Mouse (Mus musculus) hindbrain, embryonic 14.5 days (tissue): ENCODE data around the gene Nln. TPM values are rescaled to one million over a fixed set of nuclear protein-coding genes. Genes with fewer than 3 reads are reported as not detected.

Experiments
- ATAC-seq: fragments of 200-750 bp; cut with Nextera tagmentation; 2 replicates; pipeline ENCODE4 v1.8.0; 2017; ENCODE audit warnings: moderate number of reproducible peaks, mild to moderate bottlenecking, moderate TSS enrichment, moderate library complexity; ENCODE audit not compliant: low FRiP score
- DNase-seq: peaks from one replicate; pipeline ENCODE4 v3.0.0-alpha.2; 2015; ENCODE audit warnings: low spot score
- H3K27ac ChIP-seq: fragments of 300-500 bp; sonication (generic); 2 replicates; pipeline ENCODE4 v1.5.1; 2014; ENCODE audit warnings: mild to moderate bottlenecking, moderate library complexity
- H3K27me3 ChIP-seq: fragments of 300-500 bp; sonication (generic); 2 replicates; pipeline ENCODE4 v1.6.1; 2014; ENCODE audit warnings: mild to moderate bottlenecking, low read length, mixed read lengths; ENCODE audit not compliant: control insufficient read depth, insufficient read depth
- H3K36me3 ChIP-seq: fragments of 300-500 bp; sonication (generic); replicated peaks from 2 replicates; pipeline ENCODE4 v1.6.1; 2014; ENCODE audit not compliant: control insufficient read depth, insufficient read depth
- H3K4me1 ChIP-seq: fragments of 300-500 bp; sonication (generic); replicated peaks from 2 replicates; pipeline ENCODE4 v1.6.1; 2014; ENCODE audit warnings: antibody characterized with exemption, low read length, mixed read lengths; ENCODE audit not compliant: control insufficient read depth, insufficient read depth
- H3K4me2 ChIP-seq: fragments of 300-500 bp; sonication (generic); replicated peaks from 2 replicates; pipeline ENCODE4 v1.6.1; 2014; ENCODE audit warnings: mild to moderate bottlenecking, moderate library complexity
- H3K4me3 ChIP-seq: fragments of 300-500 bp; sonication (generic); replicated peaks from 2 replicates; pipeline ENCODE4 v1.5.1; 2014; ENCODE audit warnings: mild to moderate bottlenecking, low read length
- H3K9ac ChIP-seq: fragments of 300-500 bp; sonication (generic); 2 replicates; pipeline ENCODE4 v1.6.1; 2014
- H3K9me3 ChIP-seq: fragments of 300-500 bp; sonication (generic); 2 replicates; pipeline ENCODE4 v1.6.1; 2016; ENCODE audit warnings: low read length; ENCODE audit not compliant: control insufficient read depth
- WGBS: fragments of 180-500 bp; shearing (Covaris S2); extraction: QIAGEN DNeasy Blood & Tissue Kit; methylation state at CpG from one replicate; pipeline ENCODE4 v1.1.7; 2014; 5-methylcytosine and 5-hydroxymethylcytosine counted together
- polyA plus RNA-seq: library from polyadenylated mRNA; unstranded; fragments of >200 nt; fragmentation: Nextera tagmentation; extraction: Ambion mirVana; gene quantifications from 2 replicates; pipeline ENCODE4 v1.2.1, GENCODE M21; 2014

Gene Nln
- polyA plus RNA-seq, 1 experiment from 2014 or later = 69.5 TPM

GRCm38 (mm10) chr13:104039861-104040260, 69.6 kb downstream of the Nln start:
- no peaks in the 10 kb centered on the region for H3K9me3 ChIP-seq
- H3K4me2 ChIP-seq = no peak overlapping the region
- DNase-seq = no peak
- H3K27me3 ChIP-seq = no peaks in the 10 kb centered on the region
- no peak overlapping the region for H3K9ac ChIP-seq
- H3K4me1 ChIP-seq = peaks cover 3% of the 10 kb centered on the region; the same call in 1 of the 2 replicates
- ATAC-seq = no peak
- no peak overlapping the region for H3K27ac ChIP-seq
- H3K4me3 ChIP-seq = no peak overlapping the region
- WGBS = 61% methylated on average over 4 of the region's 4 CpGs
- peaks cover 24% of the 10 kb centered on the region for H3K36me3 ChIP-seq

GRCm38 (mm10) chr13:104038891-104039290, 70.5 kb downstream of the Nln start:
- WGBS = 96% methylated on average over 7 of the region's 7 CpGs
- H3K9ac ChIP-seq = no peak overlapping the region

GRCm38 (mm10) chr13:104038358-104038757, 71.1 kb downstream of the Nln start:
- DNase-seq (no peak), ATAC-seq (peak; percentile 49; the same call in 1 of the 2 replicates)
- H3K4me1 ChIP-seq = peaks cover 3% of the 10 kb centered on the region; the same call in 1 of the 2 replicates
- H3K4me2 ChIP-seq = no peak overlapping the region
- no peaks in the 10 kb centered on the region for H3K27me3 ChIP-seq
- no peak overlapping the region for H3K4me3 ChIP-seq
- no peak overlapping the region for H3K9ac ChIP-seq
- H3K36me3 ChIP-seq = peaks cover 29% of the 10 kb centered on the region
- no peak overlapping the region for H3K27ac ChIP-seq
- H3K9me3 ChIP-seq = no peaks in the 10 kb centered on the region
- 55% methylated on average over 7 of the region's 7 CpGs for WGBS

More at GRCm38 (mm10) chr13:104038891-104039290, 70.5 kb downstream of the Nln start:
- H3K27me3 ChIP-seq = no peaks in the 10 kb centered on the region
- H3K4me1 ChIP-seq = peaks cover 3% of the 10 kb centered on the region; the same call in 1 of the 2 replicates
- no peak overlapping the region for H3K27ac ChIP-seq
- no peak overlapping the region for H3K4me2 ChIP-seq
- no peak overlapping the region for H3K4me3 ChIP-seq
- peaks cover 28% of the 10 kb centered on the region for H3K36me3 ChIP-seq
- no peaks in the 10 kb centered on the region for H3K9me3 ChIP-seq
- no peak for DNase-seq
- ATAC-seq = no peak

GRCm38 (mm10) chr13:104037531-104038290, 71.7 kb downstream of the Nln start:
- H3K36me3 ChIP-seq = peaks cover 32% of the 10 kb centered on the region
- no peak overlapping the region for H3K4me2 ChIP-seq
- no peaks in the 10 kb centered on the region for H3K9me3 ChIP-seq
- H3K27ac ChIP-seq = no peak overlapping the region
- no peaks in the 10 kb centered on the region for H3K27me3 ChIP-seq
- H3K9ac ChIP-seq = no peak overlapping the region
- ATAC-seq = no peak
- peaks cover 3% of the 10 kb centered on the region; the same call in 1 of the 2 replicates for H3K4me1 ChIP-seq
- WGBS = 71% methylated on average over 9 of the region's 9 CpGs
- H3K4me3 ChIP-seq = no peak overlapping the region
- no peak for DNase-seq

- Histone ChIP-seq H3K27me3 (no peaks in the 10 kb centered on the region), H3K4me3 (no peak overlapping the region), H3K36me3 (peaks cover 32% of the 10 kb centered on the region), H3K9ac (no peak overlapping the region), H3K4me1 (peaks cover 6% of the 10 kb centered on the region; the same call in 1 of the 2 replicates), H3K4me2 (no peak overlapping the region), H3K27ac (no peak overlapping the region), H3K9me3 (no peaks in the 10 kb centered on the region)
- ATAC-seq = peak; percentile 32; the same call in 1 of the 2 replicates
- peak; percentile 38 for DNase-seq
- 77% methylated on average over 23 of the region's 23 CpGs for WGBS
Measured at GRCm38 (mm10) chr13:104036494-104037290, 72.7 kb downstream of the Nln start.

GRCm38 (mm10) chr13:104035651-104036050, 73.8 kb downstream of the Nln start:
- Histone ChIP-seq H3K9me3 (no peaks in the 10 kb centered on the region), H3K4me3 (no peak overlapping the region), H3K4me2 (no peak overlapping the region), H3K36me3 (peaks cover 42% of the 10 kb centered on the region), H3K27ac (no peak overlapping the region), H3K27me3 (no peaks in the 10 kb centered on the region), H3K9ac (no peak overlapping the region), H3K4me1 (peaks cover 6% of the 10 kb centered on the region; the same call in 1 of the 2 replicates)
- DNase-seq = no peak
- WGBS = 84% methylated on average over 2 of the region's 2 CpGs
- ATAC-seq = no peak

GRCm38 (mm10) chr13:104034854-104035253, 74.6 kb downstream of the Nln start:
- Histone ChIP-seq H3K36me3 (peaks cover 42% of the 10 kb centered on the region), H3K27ac (no peak overlapping the region), H3K27me3 (no peaks in the 10 kb centered on the region), H3K4me3 (no peak overlapping the region), H3K9ac (no peak overlapping the region), H3K4me1 (peaks cover 6% of the 10 kb centered on the region; the same call in 1 of the 2 replicates), H3K9me3 (no peaks in the 10 kb centered on the region), H3K4me2 (no peak overlapping the region)
- ATAC-seq = no peak
- 58% methylated on average over 6 of the region's 6 CpGs for WGBS
- peak; percentile 36 for DNase-seq

- Histone ChIP-seq H3K4me3 (no peak overlapping the region), H3K27me3 (no peaks in the 10 kb centered on the region), H3K27ac (no peak overlapping the region), H3K4me1 (0 out of 2 replicates have a peak, but pooled peaks cover 6% of the 10 kb centered on the region), H3K36me3 (peaks cover 42% of the 10 kb centered on the region), H3K9me3 (no peaks in the 10 kb centered on the region), H3K4me2 (no peak overlapping the region), H3K9ac (no peak overlapping the region)
- DNase-seq = peak; percentile 33
- no peak for ATAC-seq
- 59% methylated on average over 3 of the region's 3 CpGs for WGBS
Measured at GRCm38 (mm10) chr13:104032620-104033133, 76.7 kb downstream of the Nln start.

GRCm38 (mm10) chr13:104031821-104032331, 77.5 kb downstream of the Nln start:
- H3K4me3 ChIP-seq = no peak overlapping the region
- WGBS = 59% methylated on average over 12 of the region's 12 CpGs
- H3K36me3 ChIP-seq = peaks cover 43% of the 10 kb centered on the region
- no peaks in the 10 kb centered on the region for H3K27me3 ChIP-seq
- no peak overlapping the region for H3K4me2 ChIP-seq
- no peak overlapping the region for H3K9ac ChIP-seq
- no peaks in the 10 kb centered on the region for H3K9me3 ChIP-seq
- peak; percentile 31 for ATAC-seq
- 0 out of 2 replicates have a peak, but pooled peaks cover 6% of the 10 kb centered on the region for H3K4me1 ChIP-seq
- DNase-seq = no peak
- no peak overlapping the region for H3K27ac ChIP-seq
